Mouse (Mus musculus): ENCODE measurements around the gene Unc93b1. TPM values are rescaled to one million over a fixed set of nuclear protein-coding genes. Genes with fewer than 3 reads are reported as not detected.
"Not testable (repeated sequence)": the region's sequence is repeated elsewhere in the genome, so short reads cannot be mapped to it uniquely, and the experiment has no call there.

The Unc93b1 gene
- polyA plus RNA-seq, 1 experiment from 2014 or later: 11.9 TPM

DNA sequence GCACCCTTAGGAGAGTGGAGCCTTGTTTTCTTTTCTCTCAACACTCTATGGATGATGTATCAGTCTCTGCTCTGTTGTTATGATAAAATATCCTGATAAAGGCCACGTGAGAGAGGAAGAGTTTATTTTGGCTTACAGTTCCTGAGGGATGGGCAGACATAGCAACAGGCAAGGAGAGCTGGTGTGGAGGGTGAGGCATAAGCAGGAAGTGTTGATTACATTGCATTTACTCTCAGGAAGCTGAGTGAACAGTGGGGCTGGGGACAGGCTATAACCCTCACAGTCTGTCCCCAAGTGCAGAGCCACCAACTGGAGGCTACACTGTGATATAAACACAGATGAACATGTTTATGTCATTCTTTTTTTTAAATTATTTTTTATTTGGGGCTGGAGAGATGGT lies 17.1 kb downstream of the Unc93b1 start:
- Histone ChIP-seq H3K4me1 (replicated peaks) (no peaks in the 10 kb centered on the region), H3K9me3 (no peaks in the 10 kb centered on the region), H3K36me3 (no peaks in the 10 kb centered on the region), H3K27me3 (no peaks in the 10 kb centered on the region), H3K27ac (replicated peaks) (no peak overlapping the region), H3K9ac (no peak overlapping the region), H3K4me2 (no peak overlapping the region), H3K4me3 (no peak overlapping the region)
- WGBS: 46% methylated on average over 1 of the region's 1 CpGs
- ATAC-seq (ENCODE audit: low FRiP score, low read depth): no peak

- no peaks in the 10 kb centered on the region for H3K36me3 ChIP-seq
- H3K4me2 ChIP-seq: no peak overlapping the region
- WGBS: 86% methylated on average over 3 of the region's 3 CpGs
- H3K4me1 ChIP-seq (replicated peaks): no peaks in the 10 kb centered on the region
- no peaks in the 10 kb centered on the region for H3K9me3 ChIP-seq
- no peaks in the 10 kb centered on the region for H3K27me3 ChIP-seq
- H3K9ac ChIP-seq: no peak overlapping the region
- no peak for ATAC-seq (ENCODE audit: low FRiP score, low read depth)
- no peak overlapping the region for H3K4me3 ChIP-seq
- H3K27ac ChIP-seq (replicated peaks): no peak overlapping the region
Observed at GRCm38 (mm10) chr19:3955033-3955432, 20.0 kb downstream of the Unc93b1 start.

- Histone ChIP-seq H3K9ac (no peak overlapping the region), H3K4me2 (no peak overlapping the region), H3K27ac (replicated peaks) (no peak overlapping the region), H3K4me1 (replicated peaks) (no peaks in the 10 kb centered on the region), H3K27me3 (no peaks in the 10 kb centered on the region), H3K9me3 (no peaks in the 10 kb centered on the region), H3K4me3 (no peak overlapping the region), H3K36me3 (no peaks in the 10 kb centered on the region)
- WGBS: 66% methylated on average over 4 of the region's 4 CpGs
- ATAC-seq (ENCODE audit: low FRiP score, low read depth): no peak
Observed at GRCm38 (mm10) chr19:3955804-3956203, 20.8 kb downstream of the Unc93b1 start.

DNA sequence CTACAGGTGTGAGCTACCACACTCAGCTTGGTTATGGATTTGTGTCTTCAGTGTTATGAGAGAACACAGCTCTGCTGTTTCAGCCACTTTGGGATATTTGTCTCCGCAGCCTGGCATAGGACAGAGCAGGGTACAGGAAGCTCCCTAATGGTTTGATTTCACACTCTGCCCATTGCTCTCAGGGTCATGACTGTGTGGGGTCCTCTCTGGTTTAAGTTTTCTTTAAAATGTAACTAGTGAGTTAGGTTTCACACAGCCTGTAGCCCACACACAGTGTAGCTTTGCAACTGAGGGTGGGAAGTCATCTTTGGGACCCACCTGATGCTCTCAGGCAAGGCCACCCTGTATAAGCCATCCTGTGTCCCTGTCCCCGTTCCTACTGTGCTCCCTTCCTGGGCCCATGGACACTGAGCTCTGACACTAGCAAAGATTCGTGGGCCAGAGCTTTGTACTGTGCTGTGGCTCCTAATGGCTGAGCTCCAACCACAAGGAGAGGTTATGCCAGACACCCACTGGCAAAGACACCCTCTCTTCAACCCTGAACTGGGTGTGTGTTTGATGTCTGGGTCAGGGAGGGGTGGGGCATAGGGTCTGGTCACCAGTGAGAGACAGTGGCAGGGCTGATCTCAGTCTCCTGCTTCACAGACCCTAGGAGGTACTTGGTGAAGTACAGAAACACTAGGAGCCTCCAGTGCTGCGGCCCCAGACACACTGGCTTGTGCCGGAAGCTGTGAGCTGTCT lies 22.5 kb downstream of the Unc93b1 start:
- H3K36me3 ChIP-seq; H3K9me3 ChIP-seq; H3K4me1 ChIP-seq (replicated peaks); H3K4me3 ChIP-seq; H3K4me2 ChIP-seq; H3K27me3 ChIP-seq; H3K27ac ChIP-seq (replicated peaks); H3K9ac ChIP-seq; ATAC-seq (ENCODE audit: low FRiP score, low read depth): not testable (repeated sequence)
- 86% methylated on average over 5 of the region's 5 CpGs for WGBS

- H3K9ac ChIP-seq: no peak within 1 kb of the TSS
- no peak for ATAC-seq (ENCODE audit: low FRiP score, low read depth)
- no peak within 1 kb of the TSS for H3K4me2 ChIP-seq
- no peak within 1 kb of the TSS for H3K27ac ChIP-seq (replicated peaks)
- H3K9me3 ChIP-seq: no peaks in the 10 kb centered on the region
- H3K27me3 ChIP-seq: no peaks in the 10 kb centered on the region
- 82% methylated on average over 4 of the region's 4 CpGs for WGBS
- H3K36me3 ChIP-seq: no peaks in the 10 kb centered on the region
- no peaks in the 10 kb centered on the region for H3K4me1 ChIP-seq (replicated peaks)
- H3K4me3 ChIP-seq: no peak within 1 kb of the TSS
Observed at GRCm38 (mm10) chr19:3958470-3958869, 23.5 kb downstream of the Unc93b1 start, which contains the start of gene Aldh3b3. Gene Aldh3b3, plus strand, starts transcription at chr19:3958645.

DNA sequence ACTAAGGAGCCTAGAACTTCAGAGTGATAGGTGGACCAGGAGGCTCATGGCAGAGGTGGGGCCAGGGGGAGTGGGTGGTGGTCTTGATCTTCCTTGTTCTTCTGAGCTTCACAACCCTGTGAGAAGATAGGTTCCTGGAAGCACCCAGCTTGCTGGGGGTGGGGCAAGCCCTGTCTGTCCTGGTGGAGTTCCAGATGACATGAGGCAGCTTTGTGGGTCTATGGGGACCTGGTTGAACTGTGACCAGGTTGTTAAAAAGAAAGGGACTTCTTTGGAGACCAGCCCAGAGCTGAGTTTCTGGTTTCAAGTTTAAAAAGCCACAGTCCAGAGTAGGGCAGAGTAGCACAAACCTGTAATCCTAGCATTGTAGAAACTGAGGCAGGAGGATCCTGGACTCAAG lies 24.0 kb downstream of the Unc93b1 start:
- H3K4me2 ChIP-seq: no peak overlapping the region
- no peak overlapping the region for H3K9ac ChIP-seq
- H3K4me1 ChIP-seq (replicated peaks): no peaks in the 10 kb centered on the region
- H3K27ac ChIP-seq (replicated peaks): no peak overlapping the region
- no peak overlapping the region for H3K4me3 ChIP-seq
- H3K36me3 ChIP-seq: no peaks in the 10 kb centered on the region
- no peaks in the 10 kb centered on the region for H3K9me3 ChIP-seq
- ATAC-seq (ENCODE audit: low FRiP score, low read depth): no peak
- no peaks in the 10 kb centered on the region for H3K27me3 ChIP-seq

DNA sequence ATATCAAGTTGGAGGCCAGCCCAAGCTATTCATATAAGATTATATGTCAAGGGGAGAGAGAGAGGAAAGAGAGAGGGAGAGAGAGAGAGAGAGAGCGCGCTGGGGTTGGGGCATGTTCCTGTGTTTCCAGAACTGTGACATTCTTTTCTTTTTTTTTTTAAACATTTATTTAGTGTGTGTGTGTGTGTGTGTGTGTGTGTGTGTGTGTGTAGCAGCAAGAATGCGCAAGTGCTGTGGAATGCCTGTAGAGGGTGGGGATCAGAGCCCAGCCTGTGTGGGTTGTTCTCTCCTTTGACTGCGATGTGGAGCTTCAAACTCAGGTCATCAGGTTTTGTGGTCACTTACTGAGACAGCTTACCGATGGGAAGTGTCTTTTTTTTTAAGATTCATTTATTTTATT lies 25.2 kb downstream of the Unc93b1 start:
- Histone ChIP-seq H3K9ac (no peak overlapping the region), H3K4me3 (no peak overlapping the region), H3K4me1 (replicated peaks) (no peaks in the 10 kb centered on the region), H3K27me3 (no peaks in the 10 kb centered on the region), H3K27ac (replicated peaks) (no peak overlapping the region), H3K9me3 (no peaks in the 10 kb centered on the region), H3K4me2 (no peak overlapping the region), H3K36me3 (no peaks in the 10 kb centered on the region)
- no peak for ATAC-seq (ENCODE audit: low FRiP score, low read depth)
- 83% methylated on average over 5 of the region's 5 CpGs for WGBS

- not testable (repeated sequence) for H3K9ac ChIP-seq; H3K9me3 ChIP-seq; H3K4me1 ChIP-seq (replicated peaks); H3K36me3 ChIP-seq; H3K27ac ChIP-seq (replicated peaks); H3K27me3 ChIP-seq; H3K4me2 ChIP-seq; ATAC-seq (ENCODE audit: low FRiP score, low read depth); H3K4me3 ChIP-seq
- WGBS: 71% methylated on average over 6 of the region's 6 CpGs
Observed at GRCm38 (mm10) chr19:3961805-3962204, 26.8 kb downstream of the Unc93b1 start.

GRCm38 (mm10) chr19:3962469-3962868 lies 27.5 kb downstream of the Unc93b1 start:
- Histone ChIP-seq H3K4me2 (no peak overlapping the region), H3K9ac (no peak overlapping the region), H3K27me3 (no peaks in the 10 kb centered on the region), H3K4me3 (no peak overlapping the region), H3K36me3 (no peaks in the 10 kb centered on the region), H3K9me3 (no peaks in the 10 kb centered on the region), H3K27ac (replicated peaks) (no peak overlapping the region), H3K4me1 (replicated peaks) (no peaks in the 10 kb centered on the region)
- ATAC-seq (ENCODE audit: low FRiP score, low read depth): no peak
- 18% methylated on average over 2 of the region's 2 CpGs for WGBS

- Histone ChIP-seq H3K36me3 (no peaks in the 10 kb centered on the region), H3K4me3 (no peak overlapping the region), H3K4me2 (no peak overlapping the region), H3K9me3 (no peaks in the 10 kb centered on the region), H3K27me3 (no peaks in the 10 kb centered on the region), H3K27ac (replicated peaks) (no peak overlapping the region), H3K9ac (no peak overlapping the region), H3K4me1 (replicated peaks) (no peaks in the 10 kb centered on the region)
- ATAC-seq (ENCODE audit: low FRiP score, low read depth): no peak
- WGBS: 73% methylated on average over 4 of the region's 4 CpGs
Observed at GRCm38 (mm10) chr19:3964030-3964429, 29.0 kb downstream of the Unc93b1 start.

DNA sequence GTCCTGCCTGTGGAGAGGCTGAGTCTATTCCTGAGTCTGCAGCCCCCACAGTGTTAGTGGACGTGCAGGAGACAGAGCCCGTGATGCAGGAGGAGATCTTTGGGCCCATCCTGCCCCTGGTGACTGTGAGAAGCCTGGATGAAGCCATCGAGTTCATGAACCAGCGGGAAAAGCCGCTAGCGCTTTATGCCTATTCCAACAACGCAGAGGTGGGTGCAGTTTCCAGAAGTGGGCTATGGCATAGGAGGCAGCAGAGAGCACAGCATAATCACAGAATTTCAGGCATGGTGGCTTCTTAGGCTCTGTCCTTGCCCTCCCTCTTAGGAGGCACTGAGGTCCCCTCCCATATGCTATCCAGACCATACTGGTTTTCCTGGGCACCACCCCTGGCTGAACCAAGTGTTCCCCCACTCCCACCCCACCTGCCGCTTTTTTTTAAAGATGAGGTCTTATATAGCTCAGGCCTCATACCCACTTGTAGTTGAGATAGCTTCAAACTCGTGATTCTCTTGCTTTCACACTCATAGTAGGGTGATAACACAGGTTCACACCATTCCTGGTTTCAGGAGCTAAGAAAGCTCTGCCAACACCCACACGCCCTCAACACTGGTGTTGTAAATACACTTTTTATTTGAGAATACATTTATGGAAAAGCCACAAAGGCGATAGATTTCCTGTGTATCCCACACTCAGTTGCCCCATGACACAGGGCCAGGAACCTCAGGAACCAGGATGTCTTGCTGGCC lies 31.5 kb downstream of the Unc93b1 start:
- Histone ChIP-seq H3K36me3 (no peaks in the 10 kb centered on the region), H3K9me3 (no peaks in the 10 kb centered on the region), H3K4me2 (no peak overlapping the region), H3K4me3 (no peak overlapping the region), H3K4me1 (replicated peaks) (no peaks in the 10 kb centered on the region), H3K27me3 (no peaks in the 10 kb centered on the region), H3K27ac (replicated peaks) (no peak overlapping the region), H3K9ac (no peak overlapping the region)
- ATAC-seq (ENCODE audit: low FRiP score, low read depth): no peak
- WGBS: 71% methylated on average over 11 of the region's 11 CpGs

GRCm38 (mm10) chr19:3967258-3967657 lies 32.3 kb downstream of the Unc93b1 start:
- no peaks in the 10 kb centered on the region for H3K9me3 ChIP-seq
- no peaks in the 10 kb centered on the region for H3K4me1 ChIP-seq (replicated peaks)
- no peaks in the 10 kb centered on the region for H3K36me3 ChIP-seq
- no peak overlapping the region for H3K9ac ChIP-seq
- H3K27me3 ChIP-seq: no peaks in the 10 kb centered on the region
- 77% methylated on average over 3 of the region's 3 CpGs for WGBS
- H3K4me2 ChIP-seq: no peak overlapping the region
- no peak for ATAC-seq (ENCODE audit: low FRiP score, low read depth)
- no peak overlapping the region for H3K4me3 ChIP-seq
- H3K27ac ChIP-seq (replicated peaks): no peak overlapping the region
